Mouse (Mus musculus): Measurements from ENCODE around the gene Tubg1.

GRCm38 (mm10) chr11:101071810-101072428, 47.8 kb upstream of the Tubg1 start:
- TF ChIP-seq POLR2A (IDR thresholded peaks at IDR 0.05; ENCODE audit: extremely low read depth, insufficient read depth, low read length) (no peak), CTCF (IDR thresholded peaks at IDR 0.05; ENCODE audit: low read depth, low read length) (no peak)
